Mouse (Mus musculus) right cerebral cortex, postnatal 36 days (tissue): ENCODE measurements at regions not wholly inside any gene's neighbourhood (a gene's known extent, or its start where the extent isn't known, plus 50 kb on each side); places are given as distances from the start of the nearest gene placed in this dataset.

Source experiments
- DNase-seq, 2 experiments: peaks; one replicate each; pipeline ENCODE4 v3.0.0; 2022; ENCODE audit warnings: low spot score in 2 of 2, mixed read lengths in 1 of 2

- DNase-seq: peak; percentile 22 to 74
These were observed 278.7 kb downstream of the Plk2 start for GRCm38 (mm10) chr13:110673536-110673935.

GRCm38 (mm10) chr13:110683259-110684041, 288.6 kb downstream of the Plk2 start:
- no peak for DNase-seq

DNA sequence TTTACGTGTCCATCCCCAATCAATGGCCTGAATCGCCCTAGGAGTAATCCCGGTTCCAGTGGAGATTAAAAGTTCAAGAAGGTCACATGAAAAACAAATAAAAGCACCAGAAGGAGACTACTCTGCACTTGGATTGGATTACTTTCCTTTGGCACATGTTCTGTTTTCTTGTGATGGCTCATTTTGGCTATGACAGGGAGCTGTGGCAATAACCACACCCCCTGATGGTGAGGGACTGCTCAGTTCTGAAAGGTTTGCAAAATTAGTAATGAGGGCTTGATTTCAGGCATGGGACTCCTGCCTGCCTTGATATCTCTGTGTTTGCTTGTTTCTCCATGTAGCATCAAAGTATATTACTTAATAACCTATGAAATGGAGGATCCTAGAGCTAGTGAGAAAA, 293.9 kb downstream of the Plk2 start:
- DNase-seq: no peak

DNA sequence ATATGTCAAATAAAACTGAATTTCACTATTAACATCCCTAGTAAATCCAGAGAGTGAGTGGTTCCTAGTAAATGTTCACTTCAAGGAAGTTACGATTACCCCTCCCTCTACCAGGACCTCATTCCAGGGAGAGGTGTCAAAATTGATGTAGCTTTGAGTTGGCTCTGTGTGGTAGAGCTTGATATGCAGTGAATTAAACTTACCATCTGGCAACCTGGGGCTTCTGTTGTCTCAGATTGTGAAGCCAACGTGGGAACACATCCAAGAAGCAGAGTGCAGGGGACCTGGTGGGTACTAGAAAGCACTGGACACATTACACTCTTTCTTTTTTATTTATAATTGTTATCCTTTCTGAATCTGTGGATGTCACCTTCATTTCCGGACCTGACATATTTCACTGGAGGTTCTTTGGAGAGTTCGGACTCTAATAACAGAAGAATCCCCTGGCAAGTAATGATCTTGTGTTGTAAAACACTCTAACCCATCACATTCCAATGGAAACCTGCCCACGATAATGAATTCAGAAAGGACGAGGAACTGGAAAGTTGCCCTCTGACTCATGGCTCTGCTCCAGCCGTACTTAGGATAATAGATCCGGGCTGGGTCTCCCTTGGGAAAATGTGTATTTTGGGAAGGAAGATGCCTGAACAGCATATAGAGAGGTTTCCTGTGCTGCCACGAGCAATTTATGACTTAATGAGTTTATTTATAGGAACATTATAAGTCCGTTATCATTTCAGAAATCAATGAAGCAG, 295.8 kb downstream of the Plk2 start:
- DNase-seq: no peak

- DNase-seq: no peak
These were observed 297.9 kb downstream of the Plk2 start for GRCm38 (mm10) chr13:110692696-110693095.

- DNase-seq: no peak
These were observed 300.0 kb downstream of the Plk2 start for GRCm38 (mm10) chr13:110694876-110695275.

DNA sequence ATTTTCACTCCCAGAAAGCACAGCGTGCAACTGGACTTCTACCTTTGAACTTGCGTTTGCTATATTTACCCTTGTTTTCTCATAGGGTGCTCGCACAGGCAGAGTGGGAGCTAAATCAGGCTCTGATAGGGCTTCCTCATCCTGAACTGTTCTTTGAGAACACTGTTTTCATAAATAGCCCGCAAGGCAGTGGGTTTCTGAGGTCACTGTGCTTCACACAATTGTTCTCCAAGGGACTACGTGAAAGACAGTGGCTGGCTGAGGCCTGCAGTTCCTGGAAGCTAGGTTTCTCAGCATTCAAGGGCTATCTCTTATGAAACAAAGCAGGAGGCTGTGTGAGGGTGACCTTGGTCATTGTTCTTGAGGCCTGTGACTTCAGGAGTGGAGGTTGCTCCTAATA, 301.7 kb downstream of the Plk2 start:
- no peak for DNase-seq

DNA sequence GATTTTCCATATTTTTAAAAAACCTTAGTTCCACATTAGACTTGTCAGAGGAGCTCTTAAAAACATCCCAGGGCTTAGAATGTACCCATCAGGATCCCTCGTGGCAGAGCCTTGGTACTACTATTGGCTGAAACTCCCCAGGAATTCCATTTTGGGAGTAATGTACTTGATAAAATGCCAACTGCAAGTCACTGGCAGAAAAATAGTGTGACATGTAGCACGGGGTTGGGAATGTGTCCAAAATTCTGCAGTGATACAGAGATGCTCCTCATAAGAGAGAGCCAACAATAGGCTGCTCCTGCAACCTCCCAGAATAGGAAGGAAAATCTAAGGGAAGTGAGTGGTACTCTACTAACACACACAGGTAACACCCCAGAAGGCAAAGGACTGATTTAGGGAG, 309.4 kb downstream of the Plk2 start:
- peak; percentile 5 to 54 for DNase-seq

- no peak for DNase-seq
These were observed 316.0 kb downstream of the Plk2 start for GRCm38 (mm10) chr13:110710847-110711246.

DNA sequence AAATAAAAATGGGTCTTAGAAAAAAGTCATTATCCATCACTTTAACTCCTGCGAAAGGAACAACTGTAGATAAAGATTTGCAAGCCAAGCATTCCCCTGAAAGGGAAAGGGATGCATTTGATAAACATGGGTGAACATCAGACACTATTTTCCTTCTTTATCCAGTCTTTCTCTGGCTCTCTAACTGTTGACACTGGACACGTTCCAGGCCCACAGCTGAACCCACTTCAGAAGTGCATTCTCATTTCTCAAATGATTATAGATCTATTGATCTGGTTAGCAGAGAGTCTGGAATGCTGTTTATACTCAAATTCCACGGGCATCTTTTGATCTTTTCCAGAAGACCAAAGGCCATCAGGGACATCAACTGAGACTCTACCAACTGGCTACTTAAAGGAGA, 317.7 kb downstream of the Plk2 start:
- DNase-seq: no peak

- DNase-seq: no peak
These were observed 327.3 kb downstream of the Plk2 start for GRCm38 (mm10) chr13:110722170-110722569.

DNA sequence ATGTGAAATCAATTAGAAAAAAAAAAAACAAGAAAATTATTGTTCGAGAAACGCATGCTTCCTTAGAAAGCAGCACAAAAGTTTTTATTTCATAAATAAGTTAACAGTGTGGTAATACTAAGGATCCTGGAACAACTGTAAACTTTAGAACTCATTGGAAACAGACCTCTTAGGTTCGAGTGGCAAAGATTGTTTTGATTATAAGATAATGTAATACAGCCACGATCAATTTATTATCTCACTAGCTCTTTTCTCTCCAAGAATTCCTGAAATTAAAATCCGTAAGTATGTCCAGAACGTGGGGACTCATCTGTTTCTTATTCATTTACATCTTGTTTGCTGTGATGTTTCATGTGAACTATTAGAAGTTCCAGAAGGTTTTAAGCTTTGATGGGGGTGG, 327.9 kb downstream of the Plk2 start:
- no peak for DNase-seq

DNA sequence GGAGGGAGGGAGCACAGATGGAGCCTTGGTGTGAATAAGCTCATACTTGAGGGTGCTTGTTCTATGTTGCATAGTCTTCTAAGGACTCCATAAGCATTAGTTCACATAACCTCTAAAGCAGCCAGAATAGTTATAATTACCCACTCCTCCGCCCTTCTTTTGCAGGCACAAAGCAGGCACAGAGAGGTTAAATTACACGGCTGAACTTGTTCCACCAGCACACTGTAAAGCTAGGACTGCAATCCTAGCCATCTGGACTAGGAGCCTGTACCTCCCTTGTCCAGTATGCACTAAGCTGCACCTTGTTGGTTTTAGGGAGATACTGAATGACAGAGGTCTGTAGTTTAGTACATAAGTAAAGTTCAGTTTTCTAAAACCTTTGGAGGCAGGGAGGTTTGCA, 330.0 kb downstream of the Plk2 start:
- DNase-seq: no peak

GRCm38 (mm10) chr13:110725821-110726220, 331.0 kb downstream of the Plk2 start:
- no peak for DNase-seq

DNA sequence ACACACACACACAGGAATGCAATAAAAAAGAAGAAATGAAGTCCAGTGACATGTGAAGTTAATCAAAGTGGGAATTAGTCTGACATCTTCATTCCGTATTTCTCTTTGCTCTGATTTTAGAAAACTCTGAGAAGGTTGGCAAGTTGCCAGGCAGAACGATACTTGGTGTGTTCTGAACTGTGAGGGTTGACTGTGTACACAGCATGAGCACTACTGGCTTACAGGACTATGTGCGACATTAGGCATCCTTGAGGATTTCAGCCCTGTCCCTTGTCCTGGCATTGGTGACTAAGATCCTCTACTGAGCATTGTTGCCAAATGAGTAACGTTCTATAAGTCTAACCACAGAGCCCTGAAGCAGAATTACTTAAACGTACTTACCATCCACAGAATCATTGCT, 340.7 kb downstream of the Plk2 start:
- DNase-seq: no peak

- peak; percentile 29 to 35 for DNase-seq
These were observed 346.8 kb downstream of the Plk2 start for GRCm38 (mm10) chr13:110741576-110742206.

DNA sequence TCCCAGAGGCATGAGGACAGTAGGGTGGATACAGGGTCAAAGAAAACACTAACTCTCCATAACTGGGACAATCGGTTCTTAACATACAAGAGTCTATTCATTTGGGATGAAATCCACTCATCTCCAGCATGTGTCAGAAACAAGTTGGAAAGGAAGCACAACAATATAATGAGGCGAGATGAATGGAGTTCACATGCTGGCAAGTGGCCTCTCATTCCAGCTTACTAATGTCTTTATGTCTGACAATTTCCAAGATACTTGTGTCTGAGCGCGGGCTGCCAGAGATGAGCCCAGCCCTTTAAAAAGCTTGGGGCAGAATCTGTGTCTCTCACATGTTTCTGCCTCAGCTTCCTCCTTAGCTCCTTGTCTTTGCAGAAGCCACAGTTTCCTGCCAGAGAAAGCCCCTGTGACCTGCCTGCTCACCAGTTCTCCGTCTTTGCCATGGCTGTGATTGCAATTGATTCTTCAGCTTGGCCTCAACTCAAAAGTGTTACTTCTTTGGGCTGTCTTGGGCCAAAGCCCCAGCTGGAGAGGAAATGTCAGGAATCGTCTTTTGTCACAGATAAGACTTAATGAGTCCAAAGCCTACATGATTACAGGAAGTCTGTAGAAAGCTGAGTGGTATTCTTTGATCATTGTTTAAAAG, 352.5 kb downstream of the Plk2 start:
- no peak for DNase-seq

DNA sequence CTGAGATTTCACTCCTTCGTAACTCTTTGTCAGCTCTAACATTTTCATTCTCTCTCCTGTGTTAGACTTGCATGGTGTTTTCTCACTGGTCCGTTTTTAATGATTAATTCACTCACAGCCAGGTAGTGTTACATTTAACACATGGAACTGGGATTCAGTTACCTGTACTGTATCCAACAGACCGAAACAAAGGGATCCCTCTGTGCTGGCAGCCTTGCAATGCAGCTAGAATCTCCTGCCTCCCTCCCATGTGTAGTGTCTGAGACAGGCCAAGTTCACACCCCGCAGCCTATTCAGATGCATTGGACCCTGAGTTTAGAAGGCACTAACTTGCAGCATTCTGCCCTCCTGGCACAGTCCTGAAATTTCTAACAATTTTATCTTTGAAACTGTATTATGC, 357.9 kb downstream of the Plk2 start:
- no peak for DNase-seq

DNA sequence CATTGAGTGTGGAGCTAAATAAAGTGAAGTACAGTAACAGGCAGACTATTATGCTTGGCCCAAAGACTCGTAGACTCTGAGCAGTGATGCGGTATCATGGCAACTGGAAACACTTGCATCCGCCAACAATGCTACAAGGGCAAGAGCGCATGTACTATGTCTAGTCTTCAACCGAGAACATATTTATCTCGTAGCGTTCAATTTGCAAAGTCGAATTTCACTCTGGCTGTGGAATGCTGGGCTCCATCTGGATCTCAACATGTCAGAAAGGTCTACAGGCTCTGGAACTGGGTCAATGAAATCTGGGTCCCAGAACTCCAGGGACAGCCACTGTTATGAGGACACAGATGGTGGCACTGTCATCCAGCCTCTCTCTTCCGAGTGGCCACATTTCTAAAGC, 359.7 kb downstream of the Plk2 start:
- no peak for DNase-seq

DNA sequence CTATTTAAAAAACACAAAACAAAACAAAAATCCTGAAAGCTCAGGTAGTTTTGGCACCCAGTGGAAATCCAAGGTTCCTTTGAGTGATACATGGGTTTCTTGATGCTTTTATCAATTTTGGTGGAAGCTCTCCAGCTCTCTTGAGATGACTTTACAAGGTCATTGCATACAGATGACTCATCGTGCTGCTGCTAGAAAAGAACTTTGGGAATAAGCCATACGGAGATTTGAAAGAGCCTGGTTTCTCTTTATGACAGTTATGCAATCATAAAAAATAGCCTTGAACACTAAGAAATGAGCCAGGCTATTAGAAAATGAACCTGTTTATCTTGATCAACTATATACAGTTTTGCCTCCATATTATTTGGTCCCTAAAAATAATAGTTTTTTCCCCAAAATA, 362.0 kb downstream of the Plk2 start:
- no peak for DNase-seq

DNA sequence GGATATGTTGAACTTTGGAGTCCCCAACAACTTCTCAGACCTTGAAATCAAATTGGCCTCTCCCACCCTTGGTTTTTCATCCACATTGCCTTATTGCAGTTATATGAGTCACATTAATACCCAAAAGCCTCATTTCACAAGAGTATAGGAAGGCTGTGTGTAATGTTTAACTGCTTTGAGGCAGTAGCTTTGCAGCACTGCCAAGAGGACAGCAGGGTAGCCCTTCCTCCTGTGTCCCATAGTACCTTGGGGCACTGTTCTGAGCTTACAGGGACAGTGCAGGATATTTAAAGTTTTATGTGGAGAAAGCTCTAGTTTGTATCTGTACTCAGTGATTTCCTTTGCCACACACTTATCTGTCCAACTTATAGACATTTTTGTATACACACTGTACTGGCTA, 374.4 kb downstream of the Plk2 start:
- no peak for DNase-seq

DNA sequence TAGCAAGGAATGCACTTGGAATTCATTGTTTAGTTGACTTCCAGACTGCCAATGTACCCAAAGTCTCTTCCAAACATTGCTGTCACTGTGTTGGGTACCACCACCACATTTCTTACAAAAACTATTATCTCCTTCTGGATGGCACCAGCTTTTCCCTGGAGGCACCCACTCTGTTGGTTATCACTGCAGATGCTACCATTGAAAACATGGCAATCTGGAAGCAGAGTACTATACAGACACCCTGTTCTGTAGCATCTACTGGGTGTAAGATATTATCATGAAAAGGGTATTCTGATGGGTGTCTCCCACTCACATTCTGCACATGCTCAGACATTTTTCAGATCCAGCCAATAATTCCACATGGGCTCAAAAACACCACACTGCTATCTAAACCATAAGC, 380.4 kb downstream of the Plk2 start:
- DNase-seq: no peak
